Mouse (Mus musculus) ovary, postnatal 10 days (tissue): ENCODE results near the gene Efhd2.

Experiments
- DNase-seq: peaks from one replicate; pipeline ENCODE4 v3.0.0; 2022; ENCODE audit warnings: low spot score

Gene Efhd2

GRCm38 (mm10) chr4:141874601-141875460 is at the start of gene Efhd2:
Efhd2 (minus strand) TSS chr4:141874920.
- DNase-seq, result peak; percentile 59

- DNase-seq, result no peak
Observed at GRCm38 (mm10) chr4:141923961-141924360, 49.2 kb upstream of the Efhd2 start.

DNA sequence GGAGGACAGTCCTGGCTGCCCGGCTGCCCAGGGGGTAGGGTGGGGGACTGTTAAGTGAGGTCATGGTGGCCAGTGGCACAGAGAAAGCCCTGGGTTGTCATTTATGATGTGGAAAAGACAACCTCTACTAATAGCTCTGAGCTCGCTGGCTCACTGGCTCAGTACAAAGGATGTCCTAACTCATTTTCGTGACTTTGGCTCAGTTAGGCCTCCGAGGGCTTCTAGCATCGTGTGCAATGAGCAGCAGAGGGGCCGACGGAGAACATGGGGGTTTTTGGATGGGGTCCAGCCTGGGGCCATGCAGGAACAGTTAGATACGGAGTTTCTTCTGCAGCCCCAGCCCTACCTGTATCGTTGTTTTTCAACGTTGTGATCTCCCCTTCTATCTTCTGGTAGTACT is 45.7 kb upstream of the Efhd2 start:
- DNase-seq, result no peak

GRCm38 (mm10) chr4:141917735-141918419 is 43.2 kb upstream of the Efhd2 start:
- no peak for DNase-seq

DNA sequence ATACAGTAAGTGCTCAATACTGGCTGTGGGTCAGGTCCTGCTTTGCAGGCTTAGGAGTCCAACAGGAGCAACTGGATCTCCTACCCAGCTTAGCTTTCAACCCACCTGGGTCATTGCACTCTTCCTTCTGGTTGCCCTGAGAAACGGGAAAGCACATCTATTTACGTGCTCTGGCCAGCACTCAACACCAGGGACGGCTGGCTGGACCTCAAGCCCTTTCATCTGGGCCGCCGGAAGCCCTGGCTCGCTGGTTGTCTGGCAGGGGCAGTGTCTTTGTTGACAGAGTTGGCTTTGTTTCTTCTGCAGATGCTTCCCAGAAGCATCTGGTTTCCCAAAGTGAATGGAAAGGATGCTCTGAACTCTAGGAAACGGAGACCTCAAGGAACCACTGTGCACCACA is 39.3 kb upstream of the Efhd2 start:
- DNase-seq, result no peak

DNA sequence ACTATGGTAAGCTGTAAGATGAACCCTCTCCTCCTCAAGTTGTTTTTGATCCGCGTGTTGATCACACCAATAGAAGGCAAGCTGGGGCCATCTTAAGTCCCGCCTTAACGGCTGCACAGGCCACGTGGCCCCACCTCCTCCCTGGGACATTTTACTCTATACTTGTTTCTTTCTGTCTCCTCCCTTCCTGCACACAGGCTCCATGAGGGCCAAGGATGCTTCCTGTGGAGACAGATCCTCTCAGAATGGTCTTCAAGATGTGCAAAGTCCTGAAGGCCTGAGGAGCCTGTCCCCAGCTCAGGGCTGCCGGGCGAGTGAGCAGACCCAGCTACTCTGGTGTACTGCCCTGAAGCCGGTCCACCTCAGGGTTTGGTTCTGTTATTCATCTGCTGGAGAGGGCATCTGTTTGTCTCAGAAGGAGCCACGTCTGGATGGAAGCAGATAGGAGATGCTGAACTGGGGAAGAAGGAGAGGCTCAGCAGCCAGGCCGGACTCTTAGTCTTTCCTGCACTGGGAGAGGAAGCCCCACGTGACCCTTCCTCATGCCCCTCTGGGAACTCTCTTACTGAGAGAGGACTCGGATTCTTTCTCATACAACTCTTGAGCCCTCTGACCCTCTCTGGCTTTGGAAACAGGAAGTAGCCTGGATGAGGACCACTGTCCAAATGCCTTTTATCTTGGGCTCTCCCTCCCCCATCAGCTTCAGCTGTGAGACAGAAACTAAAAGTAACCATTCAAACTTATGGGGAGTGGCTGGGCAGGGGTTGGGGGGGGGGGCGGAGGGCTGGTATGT is 38.7 kb upstream of the Efhd2 start:
- no peak for DNase-seq

DNA sequence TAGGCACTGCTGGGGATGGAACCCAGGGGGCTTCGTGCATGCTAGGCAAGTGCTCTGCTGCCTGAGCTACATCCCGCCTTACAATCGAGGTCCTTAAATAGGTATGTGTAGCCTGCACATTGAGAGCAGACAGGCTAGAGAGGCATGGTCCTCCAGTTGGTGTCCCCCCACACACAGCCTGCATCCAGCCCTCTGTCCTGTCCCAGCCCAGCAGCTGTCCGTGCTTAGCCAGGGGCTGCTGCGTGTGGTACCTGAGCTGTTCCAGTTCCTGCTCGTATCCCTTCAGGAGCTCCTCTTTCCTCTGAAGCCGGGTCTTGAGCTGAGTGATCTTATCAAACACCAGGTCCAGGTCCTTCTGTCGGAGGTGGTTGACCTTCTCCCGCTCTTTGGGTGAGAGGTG is 30.0 kb upstream of the Efhd2 start:
- DNase-seq, result no peak

GRCm38 (mm10) chr4:141902479-141902858 is 27.7 kb upstream of the Efhd2 start:
- no peak for DNase-seq

GRCm38 (mm10) chr4:141901711-141902478 is 27.2 kb upstream of the Efhd2 start:
- no peak for DNase-seq

- DNase-seq, result no peak
Observed at GRCm38 (mm10) chr4:141900421-141900820, 25.7 kb upstream of the Efhd2 start.

GRCm38 (mm10) chr4:141899936-141900335 is 25.2 kb upstream of the Efhd2 start:
- no peak for DNase-seq

DNA sequence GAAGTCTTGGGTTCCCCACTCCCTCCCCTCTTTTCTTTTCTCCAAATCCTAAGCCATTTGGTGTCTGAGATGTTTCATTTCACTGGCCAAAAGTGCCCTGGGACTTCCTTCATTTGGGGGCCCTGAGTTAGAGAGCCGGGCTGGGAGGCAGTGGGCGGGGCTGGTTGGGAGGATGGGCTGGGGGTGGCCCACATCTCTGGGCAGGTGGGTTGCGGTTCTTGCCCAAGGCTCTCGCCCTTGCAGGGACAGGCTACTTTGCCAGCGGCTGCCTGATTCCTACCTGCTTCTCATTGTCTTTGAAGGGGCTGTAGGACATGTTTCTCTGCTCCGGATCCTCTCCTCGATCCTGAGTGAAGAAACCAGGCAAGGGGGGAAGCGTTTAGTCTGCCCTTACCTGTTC is 24.2 kb upstream of the Efhd2 start:
- no peak for DNase-seq

GRCm38 (mm10) chr4:141897838-141898237 is 23.1 kb upstream of the Efhd2 start:
- DNase-seq, result no peak

DNA sequence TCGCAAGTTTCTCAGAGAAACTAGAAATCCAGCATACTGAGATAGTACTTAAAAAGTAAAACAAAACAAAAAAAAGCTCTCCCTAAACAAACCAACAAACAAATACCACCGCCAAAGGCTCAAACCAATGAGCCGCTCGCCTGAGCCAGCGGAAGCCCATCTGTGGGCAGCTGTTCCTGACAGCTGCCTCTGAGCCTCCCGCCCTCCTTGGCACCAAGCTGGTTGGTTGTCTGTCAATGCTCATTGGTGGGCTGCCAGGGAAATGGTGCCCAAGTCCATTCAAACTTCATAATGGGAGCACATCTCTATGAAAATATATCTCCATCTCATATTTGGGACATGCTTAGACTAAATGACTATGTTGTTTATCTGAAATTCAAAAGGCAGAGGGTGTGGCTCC is 22.5 kb upstream of the Efhd2 start:
- DNase-seq, result no peak

GRCm38 (mm10) chr4:141895772-141896171 is 21.1 kb upstream of the Efhd2 start:
- DNase-seq, result no peak

GRCm38 (mm10) chr4:141893157-141893784 is 18.6 kb upstream of the Efhd2 start:
- no peak for DNase-seq

- no peak for DNase-seq
Observed at GRCm38 (mm10) chr4:141886385-141886968, 11.8 kb upstream of the Efhd2 start.

DNA sequence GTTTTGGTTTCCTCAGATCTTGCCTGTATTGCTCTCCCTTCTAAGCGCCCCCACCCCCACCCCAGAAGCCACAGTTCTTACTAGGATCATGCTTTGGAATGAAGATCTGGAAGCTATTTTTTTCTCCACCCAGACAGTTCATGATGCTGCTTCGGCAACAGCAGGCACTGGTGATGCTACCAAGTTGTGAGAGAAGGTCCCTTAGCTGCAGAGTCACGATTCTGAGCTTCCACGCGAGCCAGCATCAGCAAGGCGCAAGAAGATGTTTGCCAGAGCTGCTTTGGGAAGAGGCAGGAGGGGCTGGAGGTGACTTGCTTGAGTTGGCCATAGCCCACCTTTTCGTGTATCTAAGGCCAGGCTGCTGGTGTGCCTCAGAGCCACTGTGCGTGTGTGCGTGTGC is 10.7 kb upstream of the Efhd2 start:
- no peak for DNase-seq

DNA sequence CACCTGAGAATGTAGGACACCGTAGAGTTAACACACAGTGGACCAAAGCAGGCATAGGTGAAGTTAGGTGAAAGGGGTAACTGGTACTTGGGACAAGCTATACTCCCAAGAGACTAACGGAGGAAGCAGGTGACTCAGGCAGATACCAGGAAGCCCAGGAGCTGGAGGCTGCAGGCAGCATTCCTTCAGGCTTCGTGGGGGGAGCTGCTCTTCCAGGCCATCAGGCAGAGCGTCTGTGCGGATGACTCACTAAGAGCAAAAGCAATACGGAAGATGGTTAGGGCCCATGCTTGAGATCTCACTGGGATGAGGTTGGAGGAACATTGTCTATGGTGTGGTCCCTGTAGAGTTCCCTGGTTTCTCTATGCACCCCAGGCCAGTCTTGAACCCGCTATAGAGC is 8.1 kb upstream of the Efhd2 start:
- no peak for DNase-seq

GRCm38 (mm10) chr4:141881950-141882349 is 7.2 kb upstream of the Efhd2 start:
- DNase-seq, result no peak

GRCm38 (mm10) chr4:141881289-141881914 is 6.7 kb upstream of the Efhd2 start:
- no peak for DNase-seq
